Mouse (Mus musculus) liver, embryonic 14.5 days (tissue): ENCODE results near the gene Akap12. TPM values are rescaled to one million over a fixed set of nuclear protein-coding genes. Genes with fewer than 3 reads are reported as not detected.

ENCODE experiments used
- ATAC-seq: fragments of 200-750 bp; cut with Nextera tagmentation; 2 replicates; pipeline ENCODE4 v1.8.0; 2017; ENCODE audit warnings: moderate number of reproducible peaks, mild to moderate bottlenecking, moderate library complexity; ENCODE audit not compliant: insufficient read depth
- DNase-seq, 3 experiments: peaks; one replicate each; pipeline ENCODE4 v3.0.0-alpha.2; 2012 to 2013; ENCODE audit warnings: low read depth in 3 of 3, low spot score in 3 of 3
- H3K27ac ChIP-seq: fragments of 300-500 bp; sonication (generic); 2 replicates; pipeline ENCODE4 v1.5.1; 2014; ENCODE audit warnings: moderate library complexity, mild to moderate bottlenecking, control low read depth, inconsistent platforms
- H3K27me3 ChIP-seq: fragments of 300-500 bp; sonication (generic); 2 replicates; pipeline ENCODE4 v1.6.1; 2014; ENCODE audit warnings: mild to moderate bottlenecking, low read length, moderate library complexity; ENCODE audit not compliant: control insufficient read depth, insufficient read depth
- H3K36me3 ChIP-seq: fragments of 300-500 bp; sonication (generic); replicated peaks from 2 replicates; pipeline ENCODE4 v1.6.1; 2014; ENCODE audit warnings: low read depth; ENCODE audit not compliant: control insufficient read depth, insufficient read depth
- H3K4me1 ChIP-seq, 2 experiments: fragments of 200-500 bp in 1 of 2; fragments of 300-500 bp in 1 of 2; sonication (generic) in 1 of 2; replicated peaks; 2 replicates each; pipeline ENCODE4 v1.6.1; 2012 to 2014; ENCODE audit warnings: antibody characterized with exemption in 1 of 2, inconsistent platforms in 1 of 2, low read length in 1 of 2; ENCODE audit not compliant: control insufficient read depth in 2 of 2, insufficient read depth in 2 of 2
- H3K4me2 ChIP-seq: fragments of 300-500 bp; sonication (generic); 2 replicates; pipeline ENCODE4 v1.6.1; 2014; ENCODE audit warnings: low read depth, mild to moderate bottlenecking, control low read depth, moderate library complexity
- H3K4me3 ChIP-seq, 2 experiments: fragments of 200-500 bp in 1 of 2; fragments of 300-500 bp in 1 of 2; sonication (generic) in 1 of 2; 2 replicates each; pipeline ENCODE4 v1.5.1; 2012 to 2014; ENCODE audit warnings: low read depth in 2 of 2, low read length in 2 of 2, mild to moderate bottlenecking in 2 of 2, control low read depth in 1 of 2, inconsistent platforms in 1 of 2, moderate library complexity in 1 of 2; ENCODE audit not compliant: insufficient read depth in 1 of 2
- H3K9ac ChIP-seq: fragments of 300-500 bp; sonication (generic); replicated peaks from 2 replicates; pipeline ENCODE4 v1.6.1; 2014; ENCODE audit warnings: mild to moderate bottlenecking, control low read depth, moderate library complexity
- H3K9me3 ChIP-seq: fragments of 300-500 bp; sonication (generic); 2 replicates; pipeline ENCODE4 v1.6.1; 2016; ENCODE audit warnings: low read length, mixed read lengths; ENCODE audit not compliant: control insufficient read depth
- CTCF ChIP-seq: IDR thresholded peaks from 2 replicates; pipeline ENCODE4 v1.5.1; 2016; ENCODE audit warnings: antibody characterized with exemption, low read depth, control low read depth
- EP300 ChIP-seq: IDR thresholded peaks from 2 replicates; pipeline ENCODE4 v1.6.1; 2016; ENCODE audit warnings: antibody characterized with exemption, low read depth
- whole genome bisulfite sequencing: fragments of 180-500 bp; shearing (Covaris S2); extraction: QIAGEN DNeasy Blood & Tissue Kit; methylation state at CpG from one replicate; pipeline ENCODE4 v1.1.7; 2014; ENCODE audit not compliant: insufficient replicate concordance; 5-methylcytosine and 5-hydroxymethylcytosine counted together
- polyA plus RNA-seq, 2 experiments: library from polyadenylated mRNA; depleted of rRNA in 1 of 2; stranded (reverse) in 1 of 2; unstranded in 1 of 2; fragments of >200 nt; fragmentation: Nextera tagmentation in 1 of 2; extraction: Ambion mirVana in 1 of 2; gene quantifications; 2 replicates each; pipeline versions ENCODE4 v1.2.1 to v1.2.3; 2012 to 2014

Akap12 gene
- polyA plus RNA-seq, 2 experiments, result 2.5 to 2.9 TPM

GRCm38 (mm10) chr10:4375267-4375666 lies 109.1 kb downstream of the Akap12 start:
- Histone ChIP-seq H3K9me3 (no peaks in the 10 kb centered on the region), H3K4me2 (no peak overlapping the region), H3K4me3 (no peak overlapping the region), H3K4me1 (no peaks in the 10 kb centered on the region), H3K9ac (no peak overlapping the region), H3K36me3 (peaks cover 3% of the 10 kb centered on the region; the same call in 1 of the 2 replicates), H3K27me3 (no peaks in the 10 kb centered on the region), H3K27ac (no peak overlapping the region)
- ATAC-seq (no peak), DNase-seq (no peak)
- WGBS, result 64% methylated on average over 7 of the region's 7 CpGs
- TF ChIP-seq CTCF, result no peak

- Histone ChIP-seq H3K4me1 (no peaks in the 10 kb centered on the region; a peak in 1 of 4 replicates), H3K27me3 (no peaks in the 10 kb centered on the region), H3K4me3 (no peak overlapping the region), H3K4me2 (no peak overlapping the region), H3K27ac (no peak overlapping the region), H3K9ac (no peak overlapping the region), H3K36me3 (peaks cover 3% of the 10 kb centered on the region; the same call in 1 of the 2 replicates), H3K9me3 (no peaks in the 10 kb centered on the region)
- no peak for ATAC-seq
- WGBS, result 61% methylated on average over 7 of the region's 7 CpGs
- TF ChIP-seq EP300 (no peak), CTCF (no peak)
- no peak for DNase-seq
Measured at GRCm38 (mm10) chr10:4376461-4376860, 110.3 kb downstream of the Akap12 start.

- Histone ChIP-seq H3K27me3 (no peaks in the 10 kb centered on the region), H3K27ac (no peak overlapping the region), H3K4me1 (no peaks in the 10 kb centered on the region; a peak in 1 of 4 replicates), H3K4me3 (no peak overlapping the region), H3K36me3 (peaks cover 3% of the 10 kb centered on the region; the same call in 1 of the 2 replicates), H3K4me2 (no peak overlapping the region), H3K9me3 (no peaks in the 10 kb centered on the region), H3K9ac (no peak overlapping the region)
- no peak for ATAC-seq
- no peak for DNase-seq
- TF ChIP-seq CTCF, result no peak
- TF ChIP-seq EP300, result no peak
- 79% methylated on average over 7 of the region's 7 CpGs for WGBS
Measured at GRCm38 (mm10) chr10:4376931-4377330, 110.8 kb downstream of the Akap12 start.

DNA sequence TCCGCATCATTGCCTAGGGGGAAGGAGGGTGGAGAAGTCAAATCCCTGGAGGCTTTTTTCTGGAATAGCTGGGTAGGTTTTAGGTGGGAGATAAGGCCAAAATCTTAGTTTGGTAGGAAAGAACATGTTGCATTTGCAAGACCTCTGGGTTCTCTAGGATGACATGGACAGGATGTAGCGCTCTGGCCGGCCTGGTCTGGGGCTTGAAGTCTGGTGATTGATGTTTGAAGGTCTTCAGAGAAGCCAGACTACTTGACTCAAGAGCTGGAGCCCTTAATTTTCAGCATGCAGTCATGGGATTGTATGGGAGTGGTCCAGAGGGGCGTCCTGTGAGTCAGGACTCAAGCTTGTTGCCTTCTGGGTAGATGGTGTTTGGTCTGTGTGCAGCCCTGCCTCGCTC lies 114.6 kb downstream of the Akap12 start:
- H3K9ac ChIP-seq, result no peak overlapping the region
- ATAC-seq (no peak), DNase-seq (no peak)
- no peak overlapping the region for H3K4me2 ChIP-seq
- 68% methylated on average over 5 of the region's 5 CpGs for WGBS
- no peaks in the 10 kb centered on the region for H3K36me3 ChIP-seq
- peaks cover 12 to 15% of the 10 kb centered on the region in 2 experiments for H3K4me1 ChIP-seq
- no peak for TF ChIP-seq EP300
- TF ChIP-seq CTCF, result no peak
- H3K4me3 ChIP-seq, result no peak overlapping the region
- H3K27ac ChIP-seq, result no peak overlapping the region
- no peaks in the 10 kb centered on the region for H3K27me3 ChIP-seq
- H3K9me3 ChIP-seq, result no peaks in the 10 kb centered on the region

GRCm38 (mm10) chr10:4384244-4384643 lies 118.1 kb downstream of the Akap12 start:
- no peaks in the 10 kb centered on the region for H3K27me3 ChIP-seq
- peaks cover 19 to 25% of the 10 kb centered on the region in 2 experiments for H3K4me1 ChIP-seq
- WGBS, result 78% methylated on average over 7 of the region's 7 CpGs
- no peaks in the 10 kb centered on the region for H3K36me3 ChIP-seq
- H3K9ac ChIP-seq, result no peak overlapping the region
- ATAC-seq (no peak), DNase-seq (no peak)
- no peaks in the 10 kb centered on the region for H3K9me3 ChIP-seq
- H3K27ac ChIP-seq, result no peak overlapping the region
- H3K4me2 ChIP-seq, result no peak overlapping the region
- no peak overlapping the region for H3K4me3 ChIP-seq
- TF ChIP-seq EP300, result no peak
- no peak for TF ChIP-seq CTCF
